Mouse (Mus musculus) midbrain, embryonic 11.5 days (tissue): ENCODE measurements around the gene Glyr1. TPM values are rescaled to one million over a fixed set of nuclear protein-coding genes. Genes with fewer than 3 reads are reported as not detected.
A peak's percentile ranks its signal among the peaks of the same experiment; 100 is the strongest.

Experiments used
- ATAC-seq: fragments of 200-750 bp; cut with Nextera tagmentation; 2 replicates; pipeline ENCODE4 v1.8.0; 2017; ENCODE audit warnings: moderate TSS enrichment, moderate library complexity; ENCODE audit not compliant: low FRiP score
- DNase-seq: peaks from one replicate; pipeline ENCODE4 v3.0.0; 2015; ENCODE audit warnings: low spot score; ENCODE audit errors: missing footprints
- H3K27ac ChIP-seq: fragments of 300-500 bp; sonication (generic); 2 replicates; pipeline ENCODE4 v1.5.1; 2014; ENCODE audit warnings: low read depth, low read length
- H3K27me3 ChIP-seq: fragments of 300-500 bp; sonication (generic); 2 replicates; pipeline ENCODE4 v1.6.1; 2014; ENCODE audit warnings: mild to moderate bottlenecking, low read length, moderate library complexity, mixed read lengths; ENCODE audit not compliant: control insufficient read depth, insufficient read depth
- H3K36me3 ChIP-seq: fragments of 300-500 bp; sonication (generic); 2 replicates; pipeline ENCODE4 v1.6.1; 2014; ENCODE audit warnings: mild to moderate bottlenecking, low read length, moderate library complexity, mixed read lengths; ENCODE audit not compliant: control insufficient read depth, insufficient read depth
- H3K4me1 ChIP-seq: fragments of 300-500 bp; sonication (generic); 2 replicates; pipeline ENCODE4 v1.6.1; 2014; ENCODE audit warnings: low read length; ENCODE audit not compliant: control insufficient read depth, insufficient read depth
- H3K4me2 ChIP-seq: fragments of 300-500 bp; sonication (generic); 2 replicates; pipeline ENCODE4 v1.6.1; 2014; ENCODE audit warnings: mild to moderate bottlenecking, moderate library complexity
- H3K4me3 ChIP-seq: fragments of 300-500 bp; sonication (generic); 2 replicates; pipeline ENCODE4 v1.5.1; 2014; ENCODE audit warnings: low read depth, low read length
- H3K9ac ChIP-seq: fragments of 300-500 bp; sonication (generic); 2 replicates; pipeline ENCODE4 v1.6.1; 2014; ENCODE audit warnings: low read length
- H3K9me3 ChIP-seq: fragments of 300-500 bp; sonication (generic); 2 replicates; pipeline ENCODE4 v1.6.1; 2016; ENCODE audit warnings: low read length; ENCODE audit not compliant: control insufficient read depth
- WGBS: fragments of 180-500 bp; shearing (Covaris S2); extraction: QIAGEN DNeasy Blood & Tissue Kit; methylation state at CpG from one replicate; pipeline ENCODE4 v1.1.7; 2014; 5-methylcytosine and 5-hydroxymethylcytosine counted together
- polyA plus RNA-seq: library from polyadenylated mRNA; unstranded; fragments of >200 nt; fragmentation: Nextera tagmentation; extraction: Ambion mirVana; gene quantifications from 2 replicates; pipeline ENCODE4 v1.2.1, GENCODE M21; 2014

Glyr1 gene
- polyA plus RNA-seq, 1 experiment from 2014 or later, result 179 TPM

- H3K9ac ChIP-seq, result no peak overlapping the region
- no peaks in the 10 kb centered on the region for H3K9me3 ChIP-seq
- no peaks in the 10 kb centered on the region for H3K4me1 ChIP-seq
- no peaks in the 10 kb centered on the region for H3K36me3 ChIP-seq
- no peak overlapping the region for H3K4me2 ChIP-seq
- no peak for ATAC-seq
- no peaks in the 10 kb centered on the region for H3K27me3 ChIP-seq
- H3K27ac ChIP-seq, result no peak overlapping the region
- no peak overlapping the region for H3K4me3 ChIP-seq
- DNase-seq, result no peak
- WGBS, result 88% methylated on average over 4 of the region's 4 CpGs
These were observed 78.0 kb downstream of the Glyr1 start for GRCm38 (mm10) chr16:4971626-4972025.

- no peak overlapping the region for H3K27ac ChIP-seq
- H3K36me3 ChIP-seq, result no peaks in the 10 kb centered on the region
- no peak overlapping the region for H3K4me2 ChIP-seq
- ATAC-seq (no peak), DNase-seq (no peak)
- H3K9me3 ChIP-seq, result no peaks in the 10 kb centered on the region
- peaks cover 5% of the 10 kb centered on the region for H3K4me1 ChIP-seq
- no peak overlapping the region for H3K4me3 ChIP-seq
- H3K27me3 ChIP-seq, result no peaks in the 10 kb centered on the region
- 83% methylated on average over 5 of the region's 5 CpGs for WGBS
- no peak overlapping the region for H3K9ac ChIP-seq
These were observed 80.4 kb downstream of the Glyr1 start for GRCm38 (mm10) chr16:4969055-4969843.

- Histone ChIP-seq H3K4me2 (no peak overlapping the region), H3K27ac (no peak overlapping the region), H3K4me1 (peaks cover 6% of the 10 kb centered on the region), H3K9ac (no peak overlapping the region), H3K9me3 (no peaks in the 10 kb centered on the region), H3K36me3 (no peaks in the 10 kb centered on the region), H3K27me3 (no peaks in the 10 kb centered on the region), H3K4me3 (no peak overlapping the region)
- WGBS, result 77% methylated on average over 3 of the region's 3 CpGs
- no peak for ATAC-seq
- DNase-seq, result no peak
These were observed 81.2 kb downstream of the Glyr1 start for GRCm38 (mm10) chr16:4968426-4968825.

- H3K4me3 ChIP-seq, result no peak overlapping the region; the same call in 1 of the 2 replicates
- DNase-seq (no peak), ATAC-seq (no peak)
- no peak overlapping the region; the same call in 1 of the 2 replicates for H3K4me2 ChIP-seq
- H3K9me3 ChIP-seq, result no peaks in the 10 kb centered on the region
- H3K4me1 ChIP-seq, result peaks cover 10% of the 10 kb centered on the region
- no peaks in the 10 kb centered on the region for H3K36me3 ChIP-seq
- H3K27me3 ChIP-seq, result no peaks in the 10 kb centered on the region
- H3K27ac ChIP-seq, result no peak overlapping the region
- 87% methylated on average over 8 of the region's 8 CpGs for WGBS
- no peak overlapping the region for H3K9ac ChIP-seq
These were observed 84.1 kb downstream of the Glyr1 start for GRCm38 (mm10) chr16:4965392-4966129.

- no peaks in the 10 kb centered on the region for H3K36me3 ChIP-seq
- peak overlapping the region; percentile 92 for H3K4me2 ChIP-seq
- peak overlapping the region; percentile 87 for H3K4me3 ChIP-seq
- H3K27me3 ChIP-seq, result no peaks in the 10 kb centered on the region
- ATAC-seq (no peak), DNase-seq (no peak)
- peaks cover 10% of the 10 kb centered on the region for H3K4me1 ChIP-seq
- H3K27ac ChIP-seq, result peak overlapping the region; percentile 77
- peak overlapping the region; percentile 82 for H3K9ac ChIP-seq
- 25% methylated on average over 13 of the region's 13 CpGs for WGBS
- no peaks in the 10 kb centered on the region for H3K9me3 ChIP-seq
These were observed 84.8 kb downstream of the Glyr1 start for GRCm38 (mm10) chr16:4964731-4965391.

Other genes starting within 250 kb of the Glyr1 start
- 0.29 TPM in 1 of 2 replicates, not detected in the other for gene 4930562C15Rik, start 214.4 kb downstream of the Glyr1 start, polyA plus RNA-seq
- 22.1 and 22.2 TPM in 2 replicates for gene Ubald1, start 169.5 kb downstream of the Glyr1 start, polyA plus RNA-seq
- gene Mgrn1, start 163.6 kb downstream of the Glyr1 start, polyA plus RNA-seq, result 63.8 and 66.9 TPM in 2 replicates
- 120 and 132 TPM in 2 replicates for gene Nudt16l1, start 111.1 kb downstream of the Glyr1 start, polyA plus RNA-seq
- gene Anks3, start 85.7 kb downstream of the Glyr1 start, polyA plus RNA-seq, result 39.8 and 42.4 TPM in 2 replicates
- not detected in 2 replicates for gene Sept12, start 52.0 kb downstream of the Glyr1 start, polyA plus RNA-seq
- gene Smim22, start 42.6 kb downstream of the Glyr1 start, polyA plus RNA-seq, result not detected in 2 replicates
- 67.4 and 69.3 TPM in 2 replicates for gene Rogdi, start 36.3 kb downstream of the Glyr1 start, polyA plus RNA-seq
- gene Ubn1, start 194 bp upstream of the Glyr1 start, polyA plus RNA-seq, result 22.0 and 24.1 TPM in 2 replicates
- 0.44 and 0.48 TPM in 2 replicates for gene Ppl, start 82.6 kb upstream of the Glyr1 start, polyA plus RNA-seq
- 0.23 and 0.25 TPM in 2 replicates for gene Sec14l5, start 97.2 kb upstream of the Glyr1 start, polyA plus RNA-seq
- gene Nagpa, start 154.1 kb upstream of the Glyr1 start, polyA plus RNA-seq, result 10.7 and 10.8 TPM in 2 replicates
- 5.4 and 5.8 TPM in 2 replicates for gene AU021092, start 172.4 kb upstream of the Glyr1 start, polyA plus RNA-seq
- gene Alg1, start 183.8 kb upstream of the Glyr1 start, polyA plus RNA-seq, result 24.3 and 26.6 TPM in 2 replicates
- 13.2 and 15.0 TPM in 2 replicates for gene Eef2kmt, start 206.1 kb upstream of the Glyr1 start, polyA plus RNA-seq